Mouse (Mus musculus) olfactory bulb, adult 2 months (tissue): ENCODE results near the gene Usp36. TPM values are rescaled to one million over a fixed set of nuclear protein-coding genes. Genes with fewer than 3 reads are reported as not detected.

Experiments
- H3K27ac ChIP-seq: fragments of 200-500 bp; 2 replicates; pipeline ENCODE4 v1.5.1; 2012; ENCODE audit warnings: low read depth, low read length; ENCODE audit not compliant: insufficient read depth
- H3K4me1 ChIP-seq: fragments of 200-500 bp; 2 replicates; pipeline ENCODE4 v1.6.1; 2012; ENCODE audit warnings: low read length; ENCODE audit not compliant: control insufficient read depth, insufficient read depth
- H3K4me3 ChIP-seq: fragments of 200-500 bp; 2 replicates; pipeline ENCODE4 v1.5.1; 2012; ENCODE audit warnings: mild to moderate bottlenecking, low read depth, low read length, moderate library complexity; ENCODE audit not compliant: insufficient read depth
- CTCF ChIP-seq: fragments of 200-500 bp; IDR thresholded peaks from 2 replicates; pipeline ENCODE4 v1.5.1; 2012; ENCODE audit warnings: low read depth, mild to moderate bottlenecking, low read length, moderate library complexity; ENCODE audit not compliant: insufficient read depth
- POLR2A ChIP-seq: fragments of 200-500 bp; IDR thresholded peaks from 2 replicates; pipeline ENCODE4 v1.6.1; 2012; ENCODE audit warnings: mild to moderate bottlenecking, low read depth, low read length, moderate library complexity; ENCODE audit not compliant: insufficient read depth
- WGBS: fragments of 180-500 bp; shearing (Covaris S2); methylation state at CpG from one replicate; pipeline ENCODE4 v1.1.7; 2018; 5-methylcytosine and 5-hydroxymethylcytosine counted together
- polyA plus RNA-seq: library from polyadenylated mRNA; stranded (reverse); fragments of >200 nt; gene quantifications from 2 replicates; pipeline ENCODE4 v1.2.4, GENCODE M21; 2012; ENCODE audit warnings: low replicate concordance; ENCODE audit not compliant: missing spikeins, insufficient read depth, insufficient read length

The Usp36 gene
- polyA plus RNA-seq, 1 experiment: not detected

- peaks cover 51% of the 10 kb centered on the region for H3K4me1 ChIP-seq
- WGBS: 13% methylated on average over 24 of the region's 24 CpGs
- H3K4me3 ChIP-seq: no peak overlapping the region
Observed at GRCm38 (mm10) chr11:118326991-118327971, 37.2 kb upstream of the Usp36 start.

GRCm38 (mm10) chr11:118326491-118326890 is 36.4 kb upstream of the Usp36 start:
- Histone ChIP-seq H3K4me3 (no peak overlapping the region), H3K4me1 (peaks cover 54% of the 10 kb centered on the region), H3K27ac (peak overlapping the region; percentile 90)
- no peak for TF ChIP-seq POLR2A
- TF ChIP-seq CTCF: no peak
- whole genome bisulfite sequencing: 97% methylated on average over 4 of the region's 4 CpGs

More at GRCm38 (mm10) chr11:118326991-118327971, 37.2 kb upstream of the Usp36 start:
- H3K27ac ChIP-seq: peak overlapping the region; percentile 90
- TF ChIP-seq POLR2A (no peak; the same call in none of the 2 replicates), CTCF (no peak)

GRCm38 (mm10) chr11:118324541-118324940 is 34.5 kb upstream of the Usp36 start:
- WGBS: 76% methylated on average over 5 of the region's 5 CpGs
- TF ChIP-seq POLR2A: no peak
- no peak for TF ChIP-seq CTCF
- Histone ChIP-seq H3K27ac (no peak overlapping the region), H3K4me1 (peaks cover 47% of the 10 kb centered on the region), H3K4me3 (no peak overlapping the region)

- TF ChIP-seq CTCF (no peak), POLR2A (no peak)
- no peak overlapping the region for H3K27ac ChIP-seq
- peaks cover 45% of the 10 kb centered on the region for H3K4me1 ChIP-seq
- H3K4me3 ChIP-seq: no peak overlapping the region
- 92% methylated on average over 5 of the region's 5 CpGs for WGBS
Observed at GRCm38 (mm10) chr11:118323974-118324373, 33.9 kb upstream of the Usp36 start.

- Histone ChIP-seq H3K27ac (no peak overlapping the region), H3K4me1 (peaks cover 32% of the 10 kb centered on the region), H3K4me3 (no peak overlapping the region)
- TF ChIP-seq CTCF (no peak), POLR2A (no peak)
- WGBS: 27% methylated on average over 3 of the region's 3 CpGs
Observed at GRCm38 (mm10) chr11:118322647-118323046, 32.6 kb upstream of the Usp36 start.

GRCm38 (mm10) chr11:118321971-118322370 is 31.9 kb upstream of the Usp36 start:
- Histone ChIP-seq H3K4me3 (no peak overlapping the region), H3K4me1 (peaks cover 28% of the 10 kb centered on the region), H3K27ac (no peak overlapping the region)
- WGBS: 74% methylated on average over 4 of the region's 4 CpGs
- no peak for TF ChIP-seq POLR2A
- TF ChIP-seq CTCF: no peak

- 57% methylated on average over 7 of the region's 7 CpGs for WGBS
- Histone ChIP-seq H3K4me1 (peaks cover 23% of the 10 kb centered on the region), H3K27ac (no peak overlapping the region), H3K4me3 (no peak overlapping the region)
- TF ChIP-seq CTCF: no peak
- no peak for TF ChIP-seq POLR2A
Observed at GRCm38 (mm10) chr11:118321500-118321899, 31.5 kb upstream of the Usp36 start.

- H3K4me3 ChIP-seq: no peak overlapping the region
- 68% methylated on average over 5 of the region's 5 CpGs for WGBS
Observed at GRCm38 (mm10) chr11:118318678-118319077, 28.6 kb upstream of the Usp36 start.

GRCm38 (mm10) chr11:118317129-118317528 is 27.1 kb upstream of the Usp36 start:
- peaks cover 15% of the 10 kb centered on the region for H3K4me1 ChIP-seq
- no peak overlapping the region for H3K4me3 ChIP-seq
- TF ChIP-seq POLR2A (no peak), CTCF (no peak; the same call in 1 of the 2 replicates)
- WGBS: 16% methylated on average over 7 of the region's 7 CpGs
- no peak overlapping the region for H3K27ac ChIP-seq

More at GRCm38 (mm10) chr11:118318678-118319077, 28.6 kb upstream of the Usp36 start:
- Histone ChIP-seq H3K27ac (no peak overlapping the region), H3K4me1 (peaks cover 16% of the 10 kb centered on the region)
- TF ChIP-seq CTCF: peak; percentile 61; the same call in 1 of the 2 replicates
- TF ChIP-seq POLR2A: no peak
